Mouse (Mus musculus): Measurements from ENCODE around the gene Olfr1349. TPM values are rescaled to one million over a fixed set of nuclear protein-coding genes. Genes with fewer than 3 reads are reported as not detected.
"Not testable (repeated sequence)": the region's sequence is repeated elsewhere in the genome, so short reads cannot be mapped to it uniquely, and the experiment has no call there.

Olfr1349 gene
- total RNA-seq (2015; ENCODE audit: low replicate concordance), result not detected in 2 replicates
- not detected in 2 replicates for total RNA-seq (2017; ENCODE audit: low replicate concordance)

GRCm38 (mm10) chr7:6522850-6523249 lies at the start of gene Olfr1349:
Olfr1349 (minus strand) TSS chr7:6522950.
- no peak for ATAC-seq (replicated peaks; ENCODE audit: low FRiP score, poor library complexity, severe bottlenecking)

- ATAC-seq (replicated peaks; ENCODE audit: low FRiP score, poor library complexity, severe bottlenecking), result no peak
These were observed 41.8 kb upstream of the Olfr1349 start, which contains the start of gene Olfr1350 for GRCm38 (mm10) chr7:6564541-6564940. Olfr1350 (plus strand) TSS chr7:6564841.

- no peak for ATAC-seq (replicated peaks; ENCODE audit: low FRiP score, poor library complexity, severe bottlenecking)
These were observed 3.4 kb upstream of the Olfr1349 start for GRCm38 (mm10) chr7:6526141-6526540.

GRCm38 (mm10) chr7:6525001-6525400 lies 2.3 kb upstream of the Olfr1349 start:
- ATAC-seq (replicated peaks; ENCODE audit: low FRiP score, poor library complexity, severe bottlenecking), result no peak

GRCm38 (mm10) chr7:6521666-6522065 lies 1.1 kb downstream of the Olfr1349 start:
- ATAC-seq (replicated peaks; ENCODE audit: low FRiP score, poor library complexity, severe bottlenecking), result no peak

- no peak for ATAC-seq (replicated peaks; ENCODE audit: low FRiP score, poor library complexity, severe bottlenecking)
These were observed 14.1 kb downstream of the Olfr1349 start, which contains the start of gene Olfr1348 for GRCm38 (mm10) chr7:6508648-6509047. Olfr1348 (minus strand) TSS chr7:6508748.

- ATAC-seq (replicated peaks; ENCODE audit: low FRiP score, poor library complexity, severe bottlenecking), result no peak
These were observed 23.1 kb downstream of the Olfr1349 start, which contains the start of gene Olfr1347 for GRCm38 (mm10) chr7:6499655-6500054. Olfr1347 (minus strand) TSS chr7:6499755.

GRCm38 (mm10) chr7:6486841-6487240 lies 35.9 kb downstream of the Olfr1349 start, which contains the start of gene Olfr5:
Olfr5 (minus strand) TSS chr7:6486941.
- ATAC-seq (replicated peaks; ENCODE audit: low FRiP score, poor library complexity, severe bottlenecking), result no peak

GRCm38 (mm10) chr7:6477633-6478032 lies 45.1 kb downstream of the Olfr1349 start:
- ATAC-seq (replicated peaks; ENCODE audit: low FRiP score, poor library complexity, severe bottlenecking), result not testable (repeated sequence)

GRCm38 (mm10) chr7:6466951-6467350 lies 55.8 kb downstream of the Olfr1349 start, which contains the start of gene Olfr1346:
Olfr1346 (plus strand) TSS chr7:6467101.
- no peak for ATAC-seq (replicated peaks; ENCODE audit: low FRiP score, poor library complexity, severe bottlenecking)

Other genes with a start within 250 kb of the Olfr1349 start
- not detected in 2 replicates for gene Zfp667, start 236.4 kb downstream of the Olfr1349 start, total RNA-seq (2015; ENCODE audit: low replicate concordance)
- gene Zfp667, start 236.4 kb downstream of the Olfr1349 start, total RNA-seq (2017; ENCODE audit: low replicate concordance), result 0.09 and 0.84 TPM in 2 replicates
- not detected in 2 replicates for gene Zfp583, start 191.7 kb downstream of the Olfr1349 start, total RNA-seq (2015; ENCODE audit: low replicate concordance)
- gene Zfp583, start 191.7 kb downstream of the Olfr1349 start, total RNA-seq (2017; ENCODE audit: low replicate concordance), result not detected in 2 replicates
- gene Gm3854, start 179.2 kb downstream of the Olfr1349 start, total RNA-seq (2015; ENCODE audit: low replicate concordance), result not detected in 2 replicates
- not detected in 2 replicates for gene Gm3854, start 179.2 kb downstream of the Olfr1349 start, total RNA-seq (2017; ENCODE audit: low replicate concordance)
- gene Zfp78, start 159.7 kb downstream of the Olfr1349 start, total RNA-seq (2015; ENCODE audit: low replicate concordance), result not detected in 2 replicates
- gene Zfp78, start 159.7 kb downstream of the Olfr1349 start, total RNA-seq (2017; ENCODE audit: low replicate concordance), result 0.43 and 2.1 TPM in 2 replicates
- not detected in 2 replicates for gene Zfp28, start 139.7 kb downstream of the Olfr1349 start, total RNA-seq (2015; ENCODE audit: low replicate concordance)
- 9.6 TPM in 1 of 2 replicates, not detected in the other for gene Zfp28, start 139.7 kb downstream of the Olfr1349 start, total RNA-seq (2017; ENCODE audit: low replicate concordance)
- not detected in 2 replicates for gene Smim17, start 124.2 kb downstream of the Olfr1349 start, total RNA-seq (2015; ENCODE audit: low replicate concordance)
- not detected in 2 replicates for gene Smim17, start 124.2 kb downstream of the Olfr1349 start, total RNA-seq (2017; ENCODE audit: low replicate concordance)
- not detected in 2 replicates for gene Gm20715, start 112.7 kb downstream of the Olfr1349 start, total RNA-seq (2015; ENCODE audit: low replicate concordance)
- gene Gm20715, start 112.7 kb downstream of the Olfr1349 start, total RNA-seq (2017; ENCODE audit: low replicate concordance), result not detected in 2 replicates
- gene Olfr1344, start 84.3 kb downstream of the Olfr1349 start, total RNA-seq (2015; ENCODE audit: low replicate concordance), result not detected in 2 replicates
- not detected in 2 replicates for gene Olfr1344, start 84.3 kb downstream of the Olfr1349 start, total RNA-seq (2017; ENCODE audit: low replicate concordance)
- gene Olfr1336, start 66.8 kb downstream of the Olfr1349 start, total RNA-seq (2015; ENCODE audit: low replicate concordance), result not detected in 2 replicates
- gene Olfr1336, start 66.8 kb downstream of the Olfr1349 start, total RNA-seq (2017; ENCODE audit: low replicate concordance), result not detected in 2 replicates
- gene Olfr1346, start 55.8 kb downstream of the Olfr1349 start, total RNA-seq (2015; ENCODE audit: low replicate concordance), result not detected in 2 replicates
- not detected in 2 replicates for gene Olfr1346, start 55.8 kb downstream of the Olfr1349 start, total RNA-seq (2017; ENCODE audit: low replicate concordance)
- not detected in 2 replicates for gene Olfr5, start 36.0 kb downstream of the Olfr1349 start, total RNA-seq (2015; ENCODE audit: low replicate concordance)
- not detected in 2 replicates for gene Olfr5, start 36.0 kb downstream of the Olfr1349 start, total RNA-seq (2017; ENCODE audit: low replicate concordance)
- gene Olfr1347, start 23.2 kb downstream of the Olfr1349 start, total RNA-seq (2015; ENCODE audit: low replicate concordance), result not detected in 2 replicates
- not detected in 2 replicates for gene Olfr1347, start 23.2 kb downstream of the Olfr1349 start, total RNA-seq (2017; ENCODE audit: low replicate concordance)
- not detected in 2 replicates for gene Olfr1348, start 14.2 kb downstream of the Olfr1349 start, total RNA-seq (2015; ENCODE audit: low replicate concordance)
- gene Olfr1348, start 14.2 kb downstream of the Olfr1349 start, total RNA-seq (2017; ENCODE audit: low replicate concordance), result not detected in 2 replicates
- not detected in 2 replicates for gene Olfr1350, start 41.9 kb upstream of the Olfr1349 start, total RNA-seq (2015; ENCODE audit: low replicate concordance)
- gene Olfr1350, start 41.9 kb upstream of the Olfr1349 start, total RNA-seq (2017; ENCODE audit: low replicate concordance), result not detected in 2 replicates
- gene Zim1, start 173.5 kb upstream of the Olfr1349 start, total RNA-seq (2015; ENCODE audit: low replicate concordance), result not detected in 2 replicates
- not detected in 2 replicates for gene Zim1, start 173.5 kb upstream of the Olfr1349 start, total RNA-seq (2017; ENCODE audit: low replicate concordance)
- gene Peg3, start 207.5 kb upstream of the Olfr1349 start, total RNA-seq (2015; ENCODE audit: low replicate concordance), result not detected in 2 replicates
- not detected in 2 replicates for gene Peg3, start 207.5 kb upstream of the Olfr1349 start, total RNA-seq (2017; ENCODE audit: low replicate concordance)
- gene Usp29, start 207.6 kb upstream of the Olfr1349 start, total RNA-seq (2015; ENCODE audit: low replicate concordance), result 0.19 TPM in 1 of 2 replicates, not detected in the other
- gene Usp29, start 207.6 kb upstream of the Olfr1349 start, total RNA-seq (2017; ENCODE audit: low replicate concordance), result not detected in 2 replicates

Measured in erythroblast, adult 5-6 weeks (primary cell).